Mouse (Mus musculus) liver, embryonic 15.5 days (tissue): ENCODE results near the gene Siah1a. TPM values are rescaled to one million over a fixed set of nuclear protein-coding genes. Genes with fewer than 3 reads are reported as not detected.

Experiments
- ATAC-seq: fragments of 200-750 bp; cut with Nextera tagmentation; 2 replicates; pipeline ENCODE4 v1.8.0; 2017; ENCODE audit warnings: moderate number of reproducible peaks, mild to moderate bottlenecking, moderate library complexity; ENCODE audit not compliant: insufficient read depth
- H3K27ac ChIP-seq: fragments of 300-500 bp; sonication (generic); replicated peaks from 2 replicates; pipeline ENCODE4 v1.5.1; 2015; ENCODE audit warnings: mild to moderate bottlenecking, inconsistent platforms
- H3K27me3 ChIP-seq: fragments of 300-500 bp; sonication (generic); 2 replicates; pipeline ENCODE4 v1.6.1; 2015; ENCODE audit warnings: mild to moderate bottlenecking, inconsistent platforms
- H3K36me3 ChIP-seq: fragments of 300-500 bp; sonication (generic); replicated peaks from 2 replicates; pipeline ENCODE4 v1.6.1; 2015; ENCODE audit warnings: moderate library complexity, mild to moderate bottlenecking, inconsistent platforms
- H3K4me1 ChIP-seq: fragments of 300-500 bp; sonication (generic); replicated peaks from 2 replicates; pipeline ENCODE4 v1.6.1; 2015; ENCODE audit warnings: inconsistent platforms
- H3K4me2 ChIP-seq: fragments of 300-500 bp; sonication (generic); 2 replicates; pipeline ENCODE4 v1.6.1; 2015; ENCODE audit warnings: moderate library complexity, mild to moderate bottlenecking, inconsistent platforms
- H3K4me3 ChIP-seq: fragments of 300-500 bp; sonication (generic); replicated peaks from 2 replicates; pipeline ENCODE4 v1.5.1; 2015; ENCODE audit warnings: mild to moderate bottlenecking, inconsistent platforms
- H3K9ac ChIP-seq: fragments of 300-500 bp; sonication (generic); 2 replicates; pipeline ENCODE4 v1.6.1; 2015; ENCODE audit warnings: moderate library complexity, mild to moderate bottlenecking, inconsistent platforms
- H3K9me3 ChIP-seq: fragments of 300-500 bp; sonication (generic); replicated peaks from 2 replicates; pipeline ENCODE4 v1.6.1; 2016; ENCODE audit warnings: inconsistent platforms
- WGBS: fragments of 180-500 bp; shearing (Covaris S2); methylation state at CpG from one replicate; pipeline ENCODE4 v1.1.7; 2015; ENCODE audit warnings: mixed read lengths; ENCODE audit not compliant: insufficient replicate concordance; 5-methylcytosine and 5-hydroxymethylcytosine counted together
- polyA plus RNA-seq: library from polyadenylated mRNA; unstranded; fragments of >200 nt; fragmentation: Nextera tagmentation; extraction: Ambion mirVana; gene quantifications from 2 replicates; pipeline ENCODE4 v1.2.1, GENCODE M21; 2015

The Siah1a gene
- polyA plus RNA-seq, 1 experiment from 2014 or later = 15.4 TPM

DNA sequence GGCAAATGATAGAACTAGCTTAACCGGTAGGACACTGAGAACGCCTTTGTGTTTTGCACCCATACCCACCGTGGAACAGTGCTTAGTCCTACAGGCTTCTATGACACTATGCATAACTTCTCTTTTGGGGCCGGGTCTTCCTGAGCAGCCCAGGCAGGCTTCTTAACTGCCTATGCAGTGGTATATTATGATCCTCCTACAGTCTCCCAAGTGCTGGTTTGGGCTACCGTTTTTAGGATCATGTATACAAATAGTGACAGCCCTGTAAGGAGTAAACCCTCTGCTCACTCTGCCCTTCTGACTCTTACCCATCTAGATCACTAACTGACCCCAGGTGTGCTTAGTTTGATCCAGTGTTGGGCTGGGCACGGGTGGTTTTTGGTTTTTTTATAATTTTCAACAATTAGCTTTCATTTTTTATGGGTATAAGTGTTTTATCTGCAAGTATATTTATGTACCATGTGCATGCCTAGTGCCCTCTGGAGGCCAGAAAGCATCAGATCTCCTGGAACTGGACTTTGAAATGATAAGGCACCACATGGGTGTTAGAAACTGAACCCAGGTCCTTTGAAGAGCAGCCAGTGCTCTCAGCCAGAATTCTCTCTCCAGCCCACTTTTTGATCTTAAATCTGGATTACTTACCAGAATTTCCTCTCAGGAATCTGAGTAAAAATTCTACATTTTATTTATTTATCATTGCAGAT, 24.8 kb downstream of the Siah1a start:
- Histone ChIP-seq H3K4me3 (no peak overlapping the region), H3K9me3 (no peaks in the 10 kb centered on the region), H3K4me1 (0 out of 2 replicates have a peak, but pooled peaks cover 5% of the 10 kb centered on the region), H3K9ac (no peak overlapping the region), H3K36me3 (peaks cover 50% of the 10 kb centered on the region), H3K27ac (no peak overlapping the region), H3K27me3 (no peaks in the 10 kb centered on the region), H3K4me2 (no peak overlapping the region)
- WGBS = 80% methylated on average over 6 of the region's 6 CpGs
- no peak for ATAC-seq

DNA sequence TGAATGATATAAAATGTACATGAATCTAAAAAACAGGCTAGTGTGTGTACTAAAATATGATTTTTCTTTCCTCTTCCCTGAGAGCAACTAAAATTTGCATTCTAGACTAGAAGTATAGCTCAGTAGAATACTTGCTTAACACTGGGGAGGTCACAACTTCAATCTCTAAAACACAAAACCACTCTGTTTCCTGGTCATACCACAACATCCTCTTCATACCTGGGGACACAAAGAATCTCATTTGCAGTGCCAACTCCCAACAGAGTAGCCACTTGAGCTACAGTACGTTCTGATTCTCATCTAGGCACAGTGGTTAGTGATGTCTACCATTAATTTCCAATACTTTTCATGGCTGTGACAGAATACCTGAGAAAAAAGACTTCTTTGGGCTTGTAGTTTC, 26.4 kb downstream of the Siah1a start:
- no peak for ATAC-seq
- Histone ChIP-seq H3K9me3 (no peaks in the 10 kb centered on the region), H3K36me3 (peaks cover 54% of the 10 kb centered on the region), H3K27ac (no peak overlapping the region), H3K9ac (no peak overlapping the region), H3K27me3 (no peaks in the 10 kb centered on the region), H3K4me3 (no peak overlapping the region), H3K4me1 (0 out of 2 replicates have a peak, but pooled peaks cover 5% of the 10 kb centered on the region), H3K4me2 (no peak overlapping the region)
- WGBS = 43% methylated on average over 1 of the region's 1 CpGs

DNA sequence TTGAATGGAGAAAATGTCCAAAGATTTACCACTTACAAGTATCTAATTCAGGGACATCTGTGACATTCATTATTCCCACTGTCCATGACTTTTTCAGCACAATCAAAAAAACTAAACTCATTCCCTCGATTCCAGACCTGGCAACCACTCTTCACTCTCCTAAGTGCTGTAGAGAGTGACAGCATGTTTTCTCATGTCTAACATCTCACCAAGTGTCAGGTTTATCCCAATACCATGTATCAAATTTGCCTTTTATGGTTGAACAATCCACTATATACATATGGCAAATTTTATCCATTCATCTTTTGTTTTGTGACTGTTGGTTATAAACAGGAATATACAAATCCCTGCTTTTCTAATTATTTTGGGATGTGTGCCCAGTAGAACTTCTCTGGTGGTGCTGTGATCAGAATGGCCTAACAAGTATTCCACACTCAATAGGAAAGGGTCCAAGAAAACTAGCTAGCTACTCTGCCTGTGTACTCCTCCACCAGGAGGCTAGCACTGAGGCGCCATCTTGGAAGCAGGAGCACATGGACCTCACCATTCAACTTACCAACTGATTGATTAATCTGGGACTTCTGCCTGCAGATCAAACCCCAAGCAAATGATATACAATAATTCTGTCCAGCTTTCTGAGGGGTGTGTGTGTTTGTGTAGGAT, 27.3 kb downstream of the Siah1a start:
- H3K27me3 ChIP-seq = no peaks in the 10 kb centered on the region
- H3K4me2 ChIP-seq = no peak overlapping the region
- H3K27ac ChIP-seq = no peak overlapping the region
- no peak overlapping the region for H3K9ac ChIP-seq
- no peak overlapping the region for H3K4me3 ChIP-seq
- 0 out of 2 replicates have a peak, but pooled peaks cover 5% of the 10 kb centered on the region for H3K4me1 ChIP-seq
- no peaks in the 10 kb centered on the region for H3K9me3 ChIP-seq
- no peak for ATAC-seq
- H3K36me3 ChIP-seq = peaks cover 57% of the 10 kb centered on the region
- whole genome bisulfite sequencing = 85% methylated on average over 2 of the region's 2 CpGs

DNA sequence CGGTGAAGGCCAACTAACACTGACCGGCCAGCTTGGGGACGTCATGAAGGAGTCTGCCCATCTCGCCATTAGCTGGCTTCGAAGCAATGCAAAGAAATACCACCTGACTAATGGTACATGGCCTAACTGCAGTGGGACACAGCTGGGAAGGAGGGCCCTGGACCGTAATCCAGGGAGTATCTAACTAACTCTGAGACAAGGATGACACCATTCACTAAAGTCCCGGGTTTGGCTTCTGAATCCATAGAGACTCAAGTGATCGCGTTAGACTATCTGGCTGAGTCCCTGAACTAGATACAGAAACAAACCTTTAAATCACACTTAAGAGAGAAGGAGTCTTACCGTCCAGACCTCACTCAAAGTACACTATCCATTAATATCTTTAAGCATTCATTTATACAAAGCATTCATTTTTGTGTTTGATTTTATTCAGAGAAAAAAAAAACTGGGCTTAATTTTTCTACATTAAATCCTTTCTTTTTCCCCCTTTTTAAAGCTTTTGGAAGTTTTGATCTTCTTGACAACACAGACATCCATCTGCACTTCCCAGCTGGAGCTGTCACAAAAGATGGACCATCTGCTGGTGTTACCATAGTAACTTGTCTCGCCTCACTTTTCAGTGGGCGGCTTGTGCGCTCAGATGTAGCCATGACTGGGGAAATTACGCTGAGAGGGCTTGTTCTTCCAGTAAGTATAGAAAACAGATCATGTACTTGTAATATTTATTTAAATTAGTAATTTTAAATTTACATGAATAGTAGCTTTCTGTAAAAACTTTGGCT, 32.1 kb downstream of the Siah1a start:
- Histone ChIP-seq H3K4me2 (no peak overlapping the region), H3K36me3 (peaks cover 43% of the 10 kb centered on the region), H3K27ac (no peak overlapping the region), H3K4me1 (peaks cover 24% of the 10 kb centered on the region), H3K27me3 (no peaks in the 10 kb centered on the region), H3K9me3 (no peaks in the 10 kb centered on the region), H3K9ac (no peak overlapping the region), H3K4me3 (no peak overlapping the region)
- 85% methylated on average over 14 of the region's 14 CpGs for WGBS
- ATAC-seq = no peak

DNA sequence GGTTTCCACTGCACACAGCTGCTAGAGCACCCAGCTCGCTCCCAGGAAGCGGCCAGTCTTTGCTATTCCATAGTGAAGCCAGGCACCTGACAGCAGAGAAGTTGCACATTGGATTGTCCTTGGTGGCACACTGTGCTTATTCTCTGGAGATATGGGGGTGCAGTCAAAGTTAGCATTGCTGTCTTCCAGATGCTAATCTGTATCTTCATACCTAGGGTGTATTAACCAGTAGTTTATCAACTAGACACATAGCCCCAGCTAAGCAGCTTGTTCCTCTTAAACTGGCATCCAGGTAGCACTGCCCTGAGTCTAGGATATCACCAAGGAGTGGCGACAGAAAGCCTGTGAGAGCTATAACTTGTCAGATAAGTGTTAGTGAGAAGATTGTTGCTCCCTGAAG, 33.1 kb downstream of the Siah1a start:
- Histone ChIP-seq H3K36me3 (peaks cover 36% of the 10 kb centered on the region), H3K4me2 (no peak overlapping the region), H3K27me3 (no peaks in the 10 kb centered on the region), H3K9ac (no peak overlapping the region; the same call in 1 of the 2 replicates), H3K9me3 (no peaks in the 10 kb centered on the region), H3K4me1 (peaks cover 34% of the 10 kb centered on the region), H3K4me3 (no peak overlapping the region), H3K27ac (peak overlapping the region; percentile 48)
- 64% methylated on average over 3 of the region's 3 CpGs for WGBS
- ATAC-seq = peak; percentile 67

DNA sequence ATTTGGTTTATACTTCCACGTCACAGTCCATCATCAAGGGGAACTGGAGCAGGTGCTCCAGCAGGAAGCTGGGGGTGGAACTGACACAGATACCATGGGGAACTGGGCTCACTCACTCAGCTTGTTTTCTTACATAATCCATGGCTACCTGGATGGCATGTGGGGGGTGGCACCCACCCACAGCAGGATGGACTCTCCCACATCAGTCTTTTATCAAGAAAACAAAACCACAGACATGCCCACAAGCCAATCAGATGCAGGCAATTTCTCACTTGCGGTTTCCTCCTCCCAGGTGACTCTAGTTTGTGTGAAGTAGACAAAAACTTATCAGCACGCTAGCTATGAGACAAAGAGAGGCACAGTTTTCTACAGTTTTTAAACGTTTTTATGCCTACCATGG, 37.9 kb downstream of the Siah1a start:
- 17% methylated on average over 4 of the region's 4 CpGs for WGBS
- Histone ChIP-seq H3K4me3 (no peak overlapping the region), H3K4me1 (peaks cover 43% of the 10 kb centered on the region), H3K27ac (peak overlapping the region; percentile 60), H3K9me3 (no peaks in the 10 kb centered on the region), H3K4me2 (peak overlapping the region; percentile 39), H3K36me3 (peaks cover 29% of the 10 kb centered on the region), H3K9ac (no peak overlapping the region), H3K27me3 (no peaks in the 10 kb centered on the region)
- peak; percentile 80 for ATAC-seq

DNA sequence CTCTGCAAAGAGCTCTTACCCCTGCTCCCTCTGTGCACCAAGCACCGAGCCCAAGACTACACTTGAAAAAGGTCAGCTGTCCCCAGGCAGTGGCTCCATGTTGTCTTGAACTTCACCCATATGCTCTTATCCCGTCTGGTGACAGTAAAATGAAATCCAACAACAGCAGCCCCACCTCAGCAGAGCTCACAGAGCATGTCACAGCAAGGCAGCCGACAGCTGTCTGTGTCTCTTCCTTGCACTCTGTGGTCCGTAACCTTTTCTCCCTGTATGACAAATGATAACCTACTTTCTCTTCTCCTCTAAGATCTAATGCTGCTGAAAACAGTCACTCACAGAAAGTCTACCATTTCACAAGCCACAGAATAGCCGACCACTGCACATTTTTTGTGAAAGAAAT, 39.0 kb downstream of the Siah1a start:
- no peaks in the 10 kb centered on the region for H3K9me3 ChIP-seq
- peaks cover 29% of the 10 kb centered on the region for H3K36me3 ChIP-seq
- H3K27ac ChIP-seq = 0 out of 2 replicates have a peak overlapping the region, but pooled peaks have one; percentile 3
- ATAC-seq = no peak
- H3K9ac ChIP-seq = no peak overlapping the region
- H3K4me1 ChIP-seq = peaks cover 45% of the 10 kb centered on the region
- 42% methylated on average over 5 of the region's 5 CpGs for whole genome bisulfite sequencing
- no peak overlapping the region for H3K4me2 ChIP-seq
- no peak overlapping the region for H3K4me3 ChIP-seq
- no peaks in the 10 kb centered on the region for H3K27me3 ChIP-seq

DNA sequence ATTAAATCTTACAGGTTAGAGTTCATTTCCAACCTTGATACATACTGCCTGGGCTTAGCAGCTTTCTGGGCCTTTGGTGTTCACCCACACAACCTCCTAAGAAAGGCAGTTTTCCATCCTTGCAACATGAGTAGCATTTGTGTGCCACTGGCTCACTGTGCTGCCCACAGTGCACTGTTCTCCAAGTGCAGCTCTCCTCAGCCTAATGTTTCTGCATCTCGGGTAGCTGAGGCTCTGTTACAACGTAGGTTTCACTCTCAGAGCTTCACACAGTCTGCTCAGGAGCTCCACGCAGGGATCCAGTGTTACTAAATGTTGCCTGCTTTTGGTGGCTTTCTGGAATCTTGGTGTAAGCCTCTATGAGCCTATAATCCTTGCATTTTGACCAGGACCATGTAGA, 40.4 kb downstream of the Siah1a start:
- WGBS = 72% methylated on average over 3 of the region's 3 CpGs
- peaks cover 42% of the 10 kb centered on the region for H3K4me1 ChIP-seq
- ATAC-seq = no peak

DNA sequence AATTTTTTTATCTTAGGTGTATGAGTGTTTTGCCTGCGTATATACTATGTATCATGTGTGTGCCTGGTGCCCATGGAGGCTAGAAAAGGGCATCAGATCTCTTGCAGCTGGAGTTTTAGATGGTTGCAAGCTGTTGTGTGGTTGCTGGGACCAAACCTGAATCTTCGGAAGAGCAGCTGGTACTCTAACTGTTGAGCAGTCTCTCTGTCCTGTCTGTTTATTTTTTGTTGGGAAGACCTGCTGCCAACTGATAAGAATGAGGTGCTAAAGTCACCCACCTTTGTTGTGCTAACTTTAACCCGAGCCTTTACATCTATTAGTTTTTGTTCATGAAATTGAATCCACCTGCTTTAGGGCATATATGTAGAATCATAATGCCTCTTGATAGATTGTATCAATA, 43.3 kb downstream of the Siah1a start:
- Histone ChIP-seq H3K4me2 (no peak overlapping the region), H3K36me3 (peaks cover 22% of the 10 kb centered on the region; the same call in 1 of the 2 replicates), H3K4me1 (peaks cover 23% of the 10 kb centered on the region), H3K9ac (no peak overlapping the region), H3K27ac (no peak overlapping the region), H3K4me3 (no peak overlapping the region), H3K27me3 (no peaks in the 10 kb centered on the region), H3K9me3 (no peaks in the 10 kb centered on the region)
- peak; percentile 62 for ATAC-seq
- 37% methylated on average over 3 of the region's 3 CpGs for WGBS

More for the DNA sequence above, 40.4 kb downstream of the Siah1a start:
- Histone ChIP-seq H3K9ac (no peak overlapping the region), H3K27ac (no peak overlapping the region), H3K4me3 (no peak overlapping the region), H3K4me2 (no peak overlapping the region), H3K27me3 (no peaks in the 10 kb centered on the region), H3K36me3 (peaks cover 22% of the 10 kb centered on the region), H3K9me3 (no peaks in the 10 kb centered on the region)

DNA sequence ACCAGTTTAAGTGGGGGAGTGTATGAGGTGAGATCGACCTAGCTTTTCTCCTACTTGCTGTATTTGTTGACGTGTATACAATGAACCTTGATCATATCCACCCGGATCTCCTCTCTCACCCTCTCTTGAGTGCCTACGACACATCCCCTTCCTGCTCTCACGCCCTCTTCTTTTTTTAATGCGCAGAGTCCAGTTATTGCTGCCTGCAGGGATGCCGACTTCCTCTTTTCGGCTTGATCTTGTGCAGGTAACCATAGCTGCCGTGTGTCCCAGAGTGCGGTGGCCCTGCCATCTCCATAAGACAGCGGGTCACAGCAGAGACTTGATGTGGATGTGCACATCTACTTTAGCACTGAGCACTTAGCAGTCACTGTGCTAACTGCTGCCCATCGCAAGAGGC, 46.3 kb downstream of the Siah1a start:
- Histone ChIP-seq H3K4me3 (no peak overlapping the region), H3K27me3 (no peaks in the 10 kb centered on the region), H3K9ac (no peak overlapping the region), H3K9me3 (no peaks in the 10 kb centered on the region), H3K36me3 (peaks cover 18% of the 10 kb centered on the region), H3K4me1 (peaks cover 16% of the 10 kb centered on the region), H3K27ac (no peak overlapping the region), H3K4me2 (no peak overlapping the region)
- WGBS = 69% methylated on average over 12 of the region's 12 CpGs
- ATAC-seq = no peak

DNA sequence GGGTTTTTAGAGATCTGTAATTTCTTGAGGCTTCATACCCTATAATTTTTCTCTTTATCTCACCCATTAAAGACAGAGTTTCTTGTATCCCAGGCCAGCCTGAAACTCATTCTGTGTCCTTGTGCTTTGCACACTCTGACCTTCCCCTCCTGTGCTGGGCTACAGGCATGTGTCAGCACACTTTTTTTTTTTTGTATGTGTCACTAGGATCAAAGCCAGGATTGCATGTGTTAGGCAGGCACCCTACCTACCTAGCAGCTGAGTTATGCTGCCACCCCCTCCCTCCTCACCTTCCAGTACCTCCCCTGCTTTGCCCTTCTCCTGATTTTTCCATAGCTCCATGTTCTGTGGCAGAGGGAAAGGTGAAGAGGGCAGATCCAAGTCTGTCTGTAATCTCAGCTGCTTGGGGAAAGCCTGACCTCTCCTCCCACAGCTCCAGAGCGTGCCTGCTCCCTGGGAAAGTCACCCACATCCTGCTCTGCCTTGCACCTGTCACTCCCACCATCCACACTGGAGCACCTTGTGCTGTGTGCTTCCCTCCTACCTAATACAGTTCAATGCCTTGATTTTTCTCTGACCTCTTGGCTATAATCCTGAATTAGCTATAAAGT, 46.8 kb downstream of the Siah1a start:
- no peak overlapping the region for H3K27ac ChIP-seq
- no peak for ATAC-seq
- H3K9me3 ChIP-seq = no peaks in the 10 kb centered on the region
- no peak overlapping the region for H3K4me3 ChIP-seq
- H3K4me1 ChIP-seq = peaks cover 21% of the 10 kb centered on the region
- no peaks in the 10 kb centered on the region for H3K27me3 ChIP-seq
- H3K36me3 ChIP-seq = peaks cover 18% of the 10 kb centered on the region
- no peak overlapping the region for H3K4me2 ChIP-seq
- no peak overlapping the region for H3K9ac ChIP-seq
- 80% methylated on average over 1 of the region's 1 CpGs for WGBS
